Mouse (Mus musculus): ENCODE data around the gene Fcrl5. TPM values are rescaled to one million over a fixed set of nuclear protein-coding genes. Genes with fewer than 3 reads are reported as not detected.

Gene Fcrl5
- total and polyA plus RNA-seq, 2 experiments = 0.04 TPM; not detected in 1

DNA sequence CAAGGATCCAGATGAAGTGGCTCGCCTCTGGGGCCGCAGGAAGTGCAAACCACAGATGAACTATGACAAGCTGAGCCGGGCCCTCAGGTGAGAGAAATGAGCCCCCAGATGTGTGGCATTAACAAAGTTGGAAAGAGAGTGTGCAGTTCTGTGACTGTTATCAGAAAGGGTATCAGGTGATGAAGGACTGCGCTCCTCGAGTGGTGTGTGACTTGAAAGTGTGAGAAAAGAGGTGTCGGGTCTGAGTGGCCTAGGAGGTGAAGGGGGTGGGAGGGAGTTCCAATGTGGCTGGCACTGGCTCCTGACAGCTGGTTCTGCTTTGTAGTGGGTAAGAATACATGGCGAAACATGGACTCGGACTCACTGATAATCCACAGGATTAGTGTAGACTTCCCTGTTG is 92.4 kb downstream of the Fcrl5 start:
- peaks cover 4% of the 10 kb centered on the region; the same call in 1 of the 2 replicates for H3K79me2 ChIP-seq (ENCODE audit: control insufficient read depth, insufficient read depth, low read length)
- peaks cover 43% of the 10 kb centered on the region for H3K36me3 ChIP-seq (ENCODE audit: control insufficient read depth, insufficient read depth, low read length)
- H3K4me3 ChIP-seq (ENCODE audit: insufficient read depth, low read depth, low read length) = no peak overlapping the region
- TF ChIP-seq POLR2A (IDR thresholded peaks at IDR 0.05; ENCODE audit: extremely low read depth, insufficient read depth, low read length) (no peak), CTCF (IDR thresholded peaks at IDR 0.05; ENCODE audit: low read depth, low read length) (no peak)
- H3K9ac ChIP-seq (ENCODE audit: low read depth, low read length) = no peak overlapping the region
- WGBS = 93% methylated on average over 8 of the region's 8 CpGs
- H3K27ac ChIP-seq (replicated peaks; ENCODE audit: insufficient read depth, low read depth, low read length) = no peak overlapping the region
- no peak for DNase-seq (ENCODE audit: extremely low read depth, low read depth, low spot score)
- peaks cover 10% of the 10 kb centered on the region for H3K4me1 ChIP-seq (ENCODE audit: control insufficient read depth, insufficient read depth, low read length)
- no peaks in the 10 kb centered on the region for H3K27me3 ChIP-seq (ENCODE audit: control insufficient read depth, insufficient read depth, low read length)

DNA sequence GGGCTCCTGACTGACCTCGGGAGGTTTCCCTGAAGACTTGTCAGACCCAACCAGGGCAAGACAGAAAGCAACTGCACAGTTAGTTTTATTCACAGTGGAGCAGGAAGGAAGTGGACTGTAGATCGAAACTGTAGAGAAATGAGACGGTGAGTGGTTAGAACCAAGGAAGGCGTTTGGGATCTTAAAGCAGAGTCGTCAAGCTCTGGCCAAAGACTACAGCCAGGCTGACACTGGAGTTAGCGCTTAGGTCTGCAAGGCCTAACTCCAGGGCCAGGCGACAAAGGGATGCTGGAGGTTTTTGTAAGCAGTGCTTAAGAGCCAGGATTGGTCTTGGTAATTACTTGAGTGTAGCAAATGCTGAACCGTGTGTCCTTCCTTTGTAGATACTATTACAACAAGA is 93.3 kb downstream of the Fcrl5 start:
- Histone ChIP-seq H3K36me3 (ENCODE audit: control insufficient read depth, insufficient read depth, low read length) (peaks cover 50% of the 10 kb centered on the region), H3K79me2 (ENCODE audit: control insufficient read depth, insufficient read depth, low read length) (peaks cover 4% of the 10 kb centered on the region; the same call in 1 of the 2 replicates), H3K27me3 (ENCODE audit: control insufficient read depth, insufficient read depth, low read length) (no peaks in the 10 kb centered on the region), H3K4me1 (ENCODE audit: control insufficient read depth, insufficient read depth, low read length) (peaks cover 10% of the 10 kb centered on the region), H3K27ac (replicated peaks; ENCODE audit: insufficient read depth, low read depth, low read length) (no peak overlapping the region), H3K4me3 (ENCODE audit: insufficient read depth, low read depth, low read length) (no peak overlapping the region), H3K9ac (ENCODE audit: low read depth, low read length) (no peak overlapping the region)
- WGBS = 89% methylated on average over 8 of the region's 8 CpGs
- no peak for DNase-seq (ENCODE audit: extremely low read depth, low read depth, low spot score)
- no peak for TF ChIP-seq CTCF (IDR thresholded peaks at IDR 0.05; ENCODE audit: low read depth, low read length)
- no peak for TF ChIP-seq POLR2A (IDR thresholded peaks at IDR 0.05; ENCODE audit: extremely low read depth, insufficient read depth, low read length)

DNA sequence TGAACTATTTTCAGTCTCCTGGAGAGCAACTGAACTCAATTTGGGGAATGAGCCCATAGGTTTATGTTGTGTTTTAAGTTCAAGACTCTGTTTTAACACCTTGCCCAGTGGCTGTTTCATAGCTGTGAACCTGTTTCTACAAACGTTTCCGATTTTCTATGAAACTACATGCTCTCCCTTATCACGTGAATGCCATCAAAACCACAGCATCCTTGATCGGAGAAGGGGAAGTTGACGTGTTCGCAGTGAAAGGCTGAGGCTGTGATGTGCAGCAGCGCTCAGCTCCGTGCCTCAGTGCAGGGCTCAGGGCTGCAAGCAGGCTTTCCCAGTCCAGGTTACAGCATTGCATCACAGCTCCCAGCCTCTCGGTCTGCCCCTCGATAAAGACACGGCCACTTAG is 94.0 kb downstream of the Fcrl5 start:
- Histone ChIP-seq H3K79me2 (ENCODE audit: control insufficient read depth, insufficient read depth, low read length) (peaks cover 8% of the 10 kb centered on the region; the same call in 1 of the 2 replicates), H3K27ac (replicated peaks; ENCODE audit: insufficient read depth, low read depth, low read length) (no peak overlapping the region), H3K4me1 (ENCODE audit: control insufficient read depth, insufficient read depth, low read length) (peaks cover 9% of the 10 kb centered on the region), H3K36me3 (ENCODE audit: control insufficient read depth, insufficient read depth, low read length) (peaks cover 55% of the 10 kb centered on the region), H3K9ac (ENCODE audit: low read depth, low read length) (no peak overlapping the region), H3K27me3 (ENCODE audit: control insufficient read depth, insufficient read depth, low read length) (no peaks in the 10 kb centered on the region), H3K4me3 (ENCODE audit: insufficient read depth, low read depth, low read length) (no peak overlapping the region)
- DNase-seq (ENCODE audit: extremely low read depth, low read depth, low spot score) = no peak
- TF ChIP-seq POLR2A (IDR thresholded peaks at IDR 0.05; ENCODE audit: extremely low read depth, insufficient read depth, low read length) = no peak
- WGBS = 88% methylated on average over 11 of the region's 11 CpGs

DNA sequence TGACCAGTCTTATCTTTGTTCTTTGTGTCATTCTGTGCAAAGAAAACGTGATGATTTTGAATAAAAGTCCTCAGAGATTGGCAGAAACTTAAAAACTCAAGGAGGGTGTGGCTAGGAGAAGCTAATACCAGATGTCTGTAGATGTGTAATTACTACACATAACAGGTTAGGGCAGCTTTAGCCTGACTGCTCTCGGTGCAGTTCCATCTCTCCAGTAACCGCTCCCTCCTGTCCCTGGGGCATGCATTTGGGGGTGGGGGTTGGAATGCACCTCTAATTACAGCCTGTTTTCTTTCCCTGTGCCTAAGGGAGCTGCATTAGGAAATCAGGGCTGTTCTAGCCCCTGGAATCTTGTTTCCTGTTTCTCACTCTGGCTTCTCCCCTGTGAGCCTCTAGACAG is 94.7 kb downstream of the Fcrl5 start:
- H3K27me3 ChIP-seq (ENCODE audit: control insufficient read depth, insufficient read depth, low read length) = no peaks in the 10 kb centered on the region
- H3K4me1 ChIP-seq (ENCODE audit: control insufficient read depth, insufficient read depth, low read length) = peaks cover 6% of the 10 kb centered on the region
- no peak for DNase-seq (ENCODE audit: extremely low read depth, low read depth, low spot score)
- TF ChIP-seq CTCF (IDR thresholded peaks at IDR 0.05; ENCODE audit: low read depth, low read length) = no peak
- WGBS = 90% methylated on average over 3 of the region's 3 CpGs
- H3K27ac ChIP-seq (replicated peaks; ENCODE audit: insufficient read depth, low read depth, low read length) = no peak overlapping the region
- no peak overlapping the region for H3K9ac ChIP-seq (ENCODE audit: low read depth, low read length)
- H3K36me3 ChIP-seq (ENCODE audit: control insufficient read depth, insufficient read depth, low read length) = peaks cover 59% of the 10 kb centered on the region
- H3K79me2 ChIP-seq (ENCODE audit: control insufficient read depth, insufficient read depth, low read length) = peaks cover 8% of the 10 kb centered on the region; the same call in 1 of the 2 replicates
- no peak overlapping the region for H3K4me3 ChIP-seq (ENCODE audit: insufficient read depth, low read depth, low read length)

DNA sequence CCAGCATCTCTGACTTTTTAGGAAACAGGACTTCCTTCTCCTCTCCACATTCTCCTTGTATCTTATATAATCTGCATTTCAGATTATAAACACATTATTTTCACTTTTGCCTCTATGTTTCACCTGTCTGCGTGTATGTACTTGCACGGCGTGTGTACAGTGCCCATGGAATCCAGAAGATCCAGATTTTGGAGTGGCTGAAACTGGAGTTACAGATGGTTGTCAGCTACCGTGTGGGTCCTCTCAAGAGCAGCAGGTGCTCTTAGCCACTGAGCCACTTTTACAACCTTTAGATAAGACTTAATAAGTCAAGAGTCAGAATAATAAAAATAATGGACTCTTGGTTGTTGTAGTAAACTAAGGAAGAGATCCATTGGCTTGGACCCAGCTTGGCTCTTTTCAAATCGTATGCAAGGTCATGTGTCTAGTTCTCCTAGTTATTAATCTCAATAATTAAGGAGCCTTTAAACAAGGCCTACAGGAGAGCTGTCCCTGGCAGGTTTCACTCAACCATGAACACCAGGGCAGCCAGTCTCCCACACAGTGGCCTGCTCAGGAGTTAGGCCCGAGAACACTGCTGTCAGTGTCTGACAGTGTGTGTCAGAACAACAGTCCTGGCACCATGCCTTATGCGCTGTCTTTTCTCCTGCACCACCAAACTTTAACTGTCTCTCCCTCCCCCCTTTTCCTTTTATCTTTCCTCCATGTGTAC is 98.2 kb downstream of the Fcrl5 start:
- 85% methylated on average over 7 of the region's 7 CpGs for WGBS
- H3K36me3 ChIP-seq (ENCODE audit: control insufficient read depth, insufficient read depth, low read length) = peaks cover 62% of the 10 kb centered on the region
- TF ChIP-seq POLR2A (IDR thresholded peaks at IDR 0.05; ENCODE audit: extremely low read depth, insufficient read depth, low read length) = no peak
- no peak for TF ChIP-seq CTCF (IDR thresholded peaks at IDR 0.05; ENCODE audit: low read depth, low read length)

DNA sequence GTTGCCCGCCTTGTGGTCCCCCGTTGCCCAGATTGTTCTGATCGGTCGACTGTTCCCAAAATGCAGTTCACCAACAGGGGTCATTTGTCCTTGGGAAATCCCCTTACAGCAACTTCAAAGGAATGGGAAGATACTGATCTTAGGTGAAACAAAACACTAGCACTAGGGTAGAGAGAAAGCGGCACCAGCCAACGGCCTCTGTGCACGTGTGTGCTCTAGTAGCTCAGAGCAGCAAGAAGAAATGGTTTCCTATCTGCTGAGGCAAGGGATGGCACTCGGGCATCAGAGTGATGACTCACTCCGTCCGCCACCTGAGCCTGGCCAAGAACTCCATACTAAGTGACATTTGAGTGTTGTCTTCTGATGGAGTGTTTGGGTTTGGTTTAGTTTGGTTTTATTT is 102.5 kb downstream of the Fcrl5 start:
- WGBS = 79% methylated on average over 10 of the region's 10 CpGs
- DNase-seq (ENCODE audit: extremely low read depth, low read depth, low spot score) = no peak
- Histone ChIP-seq H3K4me3 (ENCODE audit: insufficient read depth, low read depth, low read length) (no peak overlapping the region), H3K27me3 (ENCODE audit: control insufficient read depth, insufficient read depth, low read length) (no peaks in the 10 kb centered on the region), H3K79me2 (ENCODE audit: control insufficient read depth, insufficient read depth, low read length) (peaks cover 12% of the 10 kb centered on the region; the same call in 1 of the 2 replicates), H3K36me3 (ENCODE audit: control insufficient read depth, insufficient read depth, low read length) (peaks cover 29% of the 10 kb centered on the region), H3K4me1 (ENCODE audit: control insufficient read depth, insufficient read depth, low read length) (peaks cover 25% of the 10 kb centered on the region), H3K27ac (replicated peaks; ENCODE audit: insufficient read depth, low read depth, low read length) (no peak overlapping the region), H3K9ac (ENCODE audit: low read depth, low read length) (no peak overlapping the region)
- TF ChIP-seq POLR2A (IDR thresholded peaks at IDR 0.05; ENCODE audit: extremely low read depth, insufficient read depth, low read length) = no peak
- TF ChIP-seq CTCF (IDR thresholded peaks at IDR 0.05; ENCODE audit: low read depth, low read length) = no peak

More for the DNA sequence above, 98.2 kb downstream of the Fcrl5 start:
- no peak overlapping the region for H3K4me3 ChIP-seq (ENCODE audit: insufficient read depth, low read depth, low read length)
- no peak for DNase-seq (ENCODE audit: extremely low read depth, low read depth, low spot score)
- no peaks in the 10 kb centered on the region for H3K27me3 ChIP-seq (ENCODE audit: control insufficient read depth, insufficient read depth, low read length)
- no peak overlapping the region for H3K9ac ChIP-seq (ENCODE audit: low read depth, low read length)
- no peak overlapping the region for H3K27ac ChIP-seq (replicated peaks; ENCODE audit: insufficient read depth, low read depth, low read length)
- H3K79me2 ChIP-seq (ENCODE audit: control insufficient read depth, insufficient read depth, low read length) = peaks cover 12% of the 10 kb centered on the region; the same call in 1 of the 2 replicates
- H3K4me1 ChIP-seq (ENCODE audit: control insufficient read depth, insufficient read depth, low read length) = no peaks in the 10 kb centered on the region
